Mouse (Mus musculus): ENCODE measurements around the gene Zbtb43.

DNA sequence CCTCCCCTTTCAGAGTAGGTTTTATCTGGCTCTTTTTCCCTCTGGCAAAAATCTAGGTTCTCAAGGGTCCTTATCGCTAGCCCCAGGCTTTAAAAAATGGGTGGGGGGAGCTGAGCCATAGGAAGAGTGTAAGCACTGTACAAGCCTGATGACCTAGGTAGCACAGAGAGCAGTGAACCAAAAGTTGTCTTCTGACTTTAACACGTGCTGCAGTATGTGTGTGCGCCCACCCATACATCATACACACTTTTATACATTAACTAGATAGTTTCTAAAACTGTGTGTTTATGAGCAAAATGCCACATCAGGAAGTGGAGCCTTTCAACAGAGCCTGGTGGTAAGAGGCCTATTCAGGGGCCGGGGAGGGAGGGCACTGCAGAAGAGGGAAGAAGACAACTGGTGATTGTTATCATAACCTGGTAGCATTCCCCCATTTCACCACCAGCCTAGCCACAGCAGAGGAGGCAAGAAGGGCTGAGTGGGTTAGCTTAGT, 64.8 kb downstream of the Zbtb43 start:
- TF ChIP-seq CTCF (IDR thresholded peaks at IDR 0.05; ENCODE audit: control insufficient read depth, insufficient read depth, insufficient read length) (no peak), CEBPB (IDR thresholded peaks at IDR 0.05; ENCODE audit: low read depth) (no peak), MAX (IDR thresholded peaks at IDR 0.05) (no peak), MYOG (IDR thresholded peaks at IDR 0.05; ENCODE audit: control insufficient read depth, extremely low read depth, insufficient read length) (no peak), MYOD1 (IDR thresholded peaks at IDR 0.05; ENCODE audit: control insufficient read depth, insufficient read length, low read depth) (no peak), USF1 (IDR thresholded peaks at IDR 0.05; ENCODE audit: low read depth) (no peak), FOSL1 (IDR thresholded peaks at IDR 0.05; ENCODE audit: insufficient read depth, low read length, poor library complexity, severe bottlenecking) (no peak)

Data from C2C12 (cell line).